Mouse (Mus musculus): Measurements from ENCODE around the gene Stra6.

DNA sequence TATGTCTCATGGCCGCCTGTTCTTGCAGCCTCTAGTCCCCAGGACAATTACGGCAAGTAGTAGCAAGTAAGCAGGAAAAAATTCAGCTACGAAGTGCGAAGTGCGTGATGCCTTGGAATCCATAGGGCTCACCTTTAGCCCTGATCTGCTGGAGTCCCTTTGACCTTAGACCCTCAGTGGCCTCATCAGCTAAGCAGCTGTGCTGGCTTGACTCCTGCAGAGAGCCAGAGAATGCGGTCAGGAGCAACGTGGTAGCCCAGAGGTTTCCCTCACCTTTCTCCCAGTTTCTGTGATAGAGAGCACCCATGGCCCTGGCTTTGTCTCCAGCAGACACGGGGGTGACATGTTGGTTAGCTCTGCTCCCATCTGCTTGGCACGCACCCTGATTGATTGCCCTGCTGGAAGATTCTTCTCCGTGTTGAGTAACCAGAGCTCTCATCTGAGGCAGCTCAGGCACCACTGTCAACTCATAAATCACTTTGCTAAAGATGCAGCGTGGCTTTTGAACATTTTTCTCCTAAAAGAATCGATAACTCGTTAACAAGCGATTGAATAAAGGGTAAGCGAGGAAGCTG, 42.1 kb downstream of the Stra6 start:
- no peak for TF ChIP-seq POLR2A (IDR thresholded peaks at IDR 0.05; ENCODE audit: borderline replicate concordance, extremely low read depth, low read depth, low read length)
- no peak for TF ChIP-seq CTCF (IDR thresholded peaks at IDR 0.05; ENCODE audit: insufficient read depth, low read length)
